Comparison of ENCODE assay signal across 10 mouse cellular contexts in genomic region chr11:118459536-118459935, GRCm38 (mm10). TPM values are rescaled to one million over a fixed set of nuclear protein-coding genes. Genes with fewer than 3 reads are reported as not detected.
DNase-seq lines count a peak whose midpoint lies in the region; ATAC-seq and TF ChIP-seq lines count a peak whose summit lies in the region.
"Had no signal": no experiment of that assay in that cellular context is flagged by ENCODE, and none has a peak within 500 bp of the region (broad histone marks: within the 10 kb centered on the region; RNA-seq: fewer than 3 reads in every experiment).

No protein-coding gene starts in this region.

- WGBS in heart, adult 2 months: 56% methylated on average over 3 of the region's 4 CpGs
- 82% methylated on average over 4 of the region's 4 CpGs for WGBS in midbrain, embryonic 10.5 days
- WGBS in midbrain, embryonic 16.5 days: 89% methylated on average over 4 of the region's 4 CpGs
- 36% methylated on average over 3 of the region's 4 CpGs for WGBS in liver, embryonic 12.5 days (ENCODE audit: insufficient replicate concordance)
- 59% methylated on average over 3 of the region's 4 CpGs for WGBS in stomach, postnatal 0 days

- TF ChIP-seq EP300 in heart, adult 2 months (IDR thresholded peaks at IDR 0.05; ENCODE audit: insufficient read depth, low read depth, low read length): no peak
- no peak for TF ChIP-seq EP300 in stomach, postnatal 0 days (optimal IDR thresholded peaks at IDR 0.05)

- H3K4me1 ChIP-seq in heart, adult 2 months (ENCODE audit: control insufficient read depth, insufficient read depth, low read length): peaks cover 19% of the 10 kb centered on the region
- H3K4me1 ChIP-seq in midbrain, embryonic 10.5 days: peaks cover 37% of the 10 kb centered on the region
- no peaks in the 10 kb centered on the region; the same call in 1 of the 2 replicates for H3K4me1 ChIP-seq in midbrain, embryonic 16.5 days (ENCODE audit: control insufficient read depth, insufficient read depth, low read length)
- peaks cover 8% of the 10 kb centered on the region for H3K4me1 ChIP-seq in liver, embryonic 12.5 days
- H3K4me1 ChIP-seq in stomach, postnatal 0 days (replicated peaks; ENCODE audit: control insufficient read depth, insufficient read depth): no peaks in the 10 kb centered on the region; the same call in 1 of the 2 replicates
- H3K4me1 ChIP-seq: hindbrain, embryonic 15.5 days had no signal

- H3K4me2 ChIP-seq in midbrain, embryonic 16.5 days (ENCODE audit: low read length): no peak overlapping the region
- H3K4me2 ChIP-seq in liver, embryonic 12.5 days: peak overlapping the region; percentile 24; the same call in 1 of the 2 replicates
- no peak overlapping the region for H3K4me2 ChIP-seq in stomach, postnatal 0 days (replicated peaks; ENCODE audit: low read depth)
- H3K4me2 ChIP-seq: hindbrain, embryonic 15.5 days; midbrain, embryonic 15.5 days had no signal

- no peaks in the 10 kb centered on the region for H3K27me3 ChIP-seq in heart, adult 2 months (ENCODE audit: control insufficient read depth, insufficient read depth, low read length)
- H3K27me3 ChIP-seq in midbrain, embryonic 10.5 days (ENCODE audit: low read depth, poor library complexity, severe bottlenecking): peaks cover 17% of the 10 kb centered on the region
- H3K27me3 ChIP-seq in midbrain, embryonic 16.5 days (ENCODE audit: control insufficient read depth, insufficient read depth, low read depth, low read length): no peaks in the 10 kb centered on the region
- 0 out of 2 replicates have a peak, but pooled peaks cover 9% of the 10 kb centered on the region for H3K27me3 ChIP-seq in liver, embryonic 12.5 days (replicated peaks)
- H3K27me3 ChIP-seq in stomach, postnatal 0 days (ENCODE audit: control insufficient read depth, insufficient read depth, low read length): no peaks in the 10 kb centered on the region
- H3K27me3 ChIP-seq: hindbrain, embryonic 15.5 days; midbrain, embryonic 15.5 days had no signal

- DNase-seq in heart, adult 2 months: no peak
- DNase-seq in heart, postnatal 14 days: no peak
- DNase-seq in midbrain, embryonic 10.5 days (ENCODE audit: low spot score): no peak
- DNase-seq in stomach, postnatal 0 days (ENCODE audit: low spot score): no peak
- no peak for DNase-seq in left cerebral cortex, postnatal 10 days (ENCODE audit: extremely low spot score in 1 of 2, low spot score in 2 of 2)
- DNase-seq in frontal cortex, postnatal 25 days (ENCODE audit: low spot score in 2 of 2): no peak

- TF ChIP-seq POLR2A in heart, adult 2 months (IDR thresholded peaks at IDR 0.05; ENCODE audit: insufficient read depth, low read depth, low read length): no peak

- intact Hi-C loops in heart, adult 2 months (cut with DNase I): no loop called here
- intact Hi-C loops in heart, postnatal 14 days (cut with DNase I): no loop called here
- intact Hi-C loops in left cerebral cortex, postnatal 10 days (cut with DNase I): no loop called here

- no peak for TF ChIP-seq CTCF in heart, adult 2 months (IDR thresholded peaks at IDR 0.05)
- no peak for TF ChIP-seq CTCF in stomach, postnatal 0 days (IDR thresholded peaks at IDR 0.05; ENCODE audit: low read depth)

- peak overlapping the region; percentile 36 for H3K27ac ChIP-seq in heart, adult 2 months
- peak overlapping the region; percentile 43; the same call in 1 of the 2 replicates for H3K27ac ChIP-seq in midbrain, embryonic 10.5 days (replicated peaks)
- H3K27ac ChIP-seq in midbrain, embryonic 16.5 days (ENCODE audit: low read length): no peak overlapping the region
- H3K27ac ChIP-seq in liver, embryonic 12.5 days: peak overlapping the region; percentile 49; the same call in 1 of the 2 replicates
- peak overlapping the region; percentile 13; the same call in 1 of the 2 replicates for H3K27ac ChIP-seq in stomach, postnatal 0 days (replicated peaks)
- H3K27ac ChIP-seq: hindbrain, embryonic 15.5 days; midbrain, embryonic 15.5 days had no signal

- no peaks in the 10 kb centered on the region for H3K36me3 ChIP-seq in heart, adult 2 months (ENCODE audit: control insufficient read depth, insufficient read depth, low read length)
- H3K36me3 ChIP-seq in midbrain, embryonic 10.5 days: no peaks in the 10 kb centered on the region
- no peaks in the 10 kb centered on the region for H3K36me3 ChIP-seq in midbrain, embryonic 16.5 days (ENCODE audit: control insufficient read depth, insufficient read depth, low read length)
- no peaks in the 10 kb centered on the region for H3K36me3 ChIP-seq in liver, embryonic 12.5 days
- H3K36me3 ChIP-seq in stomach, postnatal 0 days (ENCODE audit: control insufficient read depth, insufficient read depth, low read length): no peaks in the 10 kb centered on the region
- H3K36me3 ChIP-seq: hindbrain, embryonic 15.5 days; midbrain, embryonic 15.5 days had no signal

- H3K79me2 ChIP-seq in heart, adult 2 months (replicated peaks; ENCODE audit: control insufficient read depth, insufficient read depth, low read length): no peaks in the 10 kb centered on the region

- H3K9me3 ChIP-seq in midbrain, embryonic 10.5 days (replicated peaks): no peaks in the 10 kb centered on the region
- H3K9me3 ChIP-seq in midbrain, embryonic 16.5 days (replicated peaks; ENCODE audit: control insufficient read depth, low read length, poor library complexity, severe bottlenecking): no peaks in the 10 kb centered on the region; the same call in 1 of the 2 replicates
- 0 out of 2 replicates have a peak, but pooled peaks cover 4% of the 10 kb centered on the region for H3K9me3 ChIP-seq in liver, embryonic 12.5 days (replicated peaks)
- H3K9me3 ChIP-seq in stomach, postnatal 0 days (ENCODE audit: control insufficient read depth, low read length): no peaks in the 10 kb centered on the region
- H3K9me3 ChIP-seq: hindbrain, embryonic 15.5 days had no signal

- no peak overlapping the region; the same call in 1 of the 2 replicates for H3K9ac ChIP-seq in heart, adult 2 months (ENCODE audit: low read depth, low read length)
- no peak overlapping the region for H3K9ac ChIP-seq in midbrain, embryonic 16.5 days (ENCODE audit: low read depth, low read length)
- no peak overlapping the region for H3K9ac ChIP-seq in liver, embryonic 12.5 days
- no peak overlapping the region for H3K9ac ChIP-seq in stomach, postnatal 0 days (ENCODE audit: low read length)
- H3K9ac ChIP-seq: hindbrain, embryonic 15.5 days; midbrain, embryonic 15.5 days had no signal

- no peak overlapping the region for H3K4me3 ChIP-seq in heart, adult 2 months
- H3K4me3 ChIP-seq in midbrain, embryonic 10.5 days: no peak overlapping the region
- H3K4me3 ChIP-seq in midbrain, embryonic 16.5 days (ENCODE audit: low read depth, low read length): no peak overlapping the region
- H3K4me3 ChIP-seq in liver, embryonic 12.5 days: no peak overlapping the region
- no peak overlapping the region for H3K4me3 ChIP-seq in stomach, postnatal 0 days (ENCODE audit: low read depth, low read length)
- H3K4me3 ChIP-seq: hindbrain, embryonic 15.5 days; midbrain, embryonic 15.5 days had no signal

- ATAC-seq in midbrain, embryonic 16.5 days: no peak
- ATAC-seq in liver, embryonic 12.5 days: no peak
- ATAC-seq in stomach, postnatal 0 days (ENCODE audit: low FRiP score, low TSS enrichment): no peak
- ATAC-seq: midbrain, embryonic 15.5 days had no signal

RNA-seq across cellular contexts. Expression of gene Engase, which starts 17.1 kb away (rescaled TPM):
- total RNA-seq in heart, adult 2 months (2021): 1 to 10 TPM; 4.4 to 5.4 TPM
- 5.2 and 7.3 TPM in 2 replicates for polyA plus RNA-seq in heart, adult 2 months (2012; rRNA removed)
- total RNA-seq in heart, postnatal 14 days (2021): 1 to 10 TPM; 5.2 to 8.4 TPM
- 7.3 and 8.6 TPM in 2 replicates for polyA plus RNA-seq in midbrain, embryonic 10.5 days (2016; fragmentation: Nextera tagmentation; extraction: Ambion mirVana)
- 5.5 and 5.9 TPM in 2 replicates for polyA plus RNA-seq in midbrain, embryonic 16.5 days (2015; fragmentation: Nextera tagmentation; extraction: Ambion mirVana)
- 11.7 and 12.6 TPM in 2 replicates for polyA plus RNA-seq in liver, embryonic 12.5 days (2016; fragmentation: Nextera tagmentation; extraction: Ambion mirVana)
- polyA plus RNA-seq in stomach, postnatal 0 days (2015; fragmentation: Nextera tagmentation; extraction: Ambion mirVana): 12.6 and 13.7 TPM in 2 replicates
- total RNA-seq in left cerebral cortex, postnatal 10 days (2021): 10 to 100 TPM; 11.5 to 13.9 TPM

RNA-seq across cellular contexts. Expression of gene C1qtnf1, which starts 31.5 kb away (rescaled TPM):
- 10 to 100 TPM; 15.2 to 16.0 TPM for total RNA-seq in heart, adult 2 months (2021)
- 15.3 and 20.1 TPM in 2 replicates for polyA plus RNA-seq in heart, adult 2 months (2012; rRNA removed)
- 10 to 100 TPM; 33.7 to 39.7 TPM for total RNA-seq in heart, postnatal 14 days (2021)
- polyA plus RNA-seq in midbrain, embryonic 10.5 days (2016; fragmentation: Nextera tagmentation; extraction: Ambion mirVana): 2.0 and 2.9 TPM in 2 replicates
- 4.1 and 4.2 TPM in 2 replicates for polyA plus RNA-seq in midbrain, embryonic 16.5 days (2015; fragmentation: Nextera tagmentation; extraction: Ambion mirVana)
- 1.8 and 2.2 TPM in 2 replicates for polyA plus RNA-seq in liver, embryonic 12.5 days (2016; fragmentation: Nextera tagmentation; extraction: Ambion mirVana)
- 9.0 and 11.0 TPM in 2 replicates for polyA plus RNA-seq in stomach, postnatal 0 days (2015; fragmentation: Nextera tagmentation; extraction: Ambion mirVana)
- total RNA-seq in left cerebral cortex, postnatal 10 days (2021): 1 to 10 TPM; 5.9 to 8.8 TPM

RNA-seq across cellular contexts. Expression of gene Cant1, which starts 40.6 kb away (rescaled TPM):
- total RNA-seq in heart, adult 2 months (2021): 10 to 100 TPM; 17.7 to 18.2 TPM
- 21.6 and 23.4 TPM in 2 replicates for polyA plus RNA-seq in heart, adult 2 months (2012; rRNA removed)
- 10 to 100 TPM; 17.9 to 20.9 TPM for total RNA-seq in heart, postnatal 14 days (2021)
- 22.8 and 23.3 TPM in 2 replicates for polyA plus RNA-seq in midbrain, embryonic 10.5 days (2016; fragmentation: Nextera tagmentation; extraction: Ambion mirVana)
- polyA plus RNA-seq in midbrain, embryonic 16.5 days (2015; fragmentation: Nextera tagmentation; extraction: Ambion mirVana): 24.9 and 27.8 TPM in 2 replicates
- 14.5 and 14.9 TPM in 2 replicates for polyA plus RNA-seq in liver, embryonic 12.5 days (2016; fragmentation: Nextera tagmentation; extraction: Ambion mirVana)
- polyA plus RNA-seq in stomach, postnatal 0 days (2015; fragmentation: Nextera tagmentation; extraction: Ambion mirVana): 32.3 and 33.9 TPM in 2 replicates
- 10 to 100 TPM; 37.5 to 37.6 TPM for total RNA-seq in left cerebral cortex, postnatal 10 days (2021)

RNA-seq across cellular contexts. Expression of gene Lgals3bp, which starts 57.6 kb away (rescaled TPM):
- 10 to 100 TPM; 20.2 to 28.6 TPM for total RNA-seq in heart, adult 2 months (2021)
- 112 and 121 TPM in 2 replicates for polyA plus RNA-seq in heart, adult 2 months (2012; rRNA removed)
- 10 to 100 TPM; 21.2 to 24.1 TPM for total RNA-seq in heart, postnatal 14 days (2021)
- 0.68 and 1.7 TPM in 2 replicates for polyA plus RNA-seq in midbrain, embryonic 10.5 days (2016; fragmentation: Nextera tagmentation; extraction: Ambion mirVana)
- 3.8 and 4.4 TPM in 2 replicates for polyA plus RNA-seq in midbrain, embryonic 16.5 days (2015; fragmentation: Nextera tagmentation; extraction: Ambion mirVana)
- 22.7 TPM in 2 replicates for polyA plus RNA-seq in liver, embryonic 12.5 days (2016; fragmentation: Nextera tagmentation; extraction: Ambion mirVana)
- polyA plus RNA-seq in stomach, postnatal 0 days (2015; fragmentation: Nextera tagmentation; extraction: Ambion mirVana): 142 and 144 TPM in 2 replicates
- total RNA-seq in left cerebral cortex, postnatal 10 days (2021): 10 to 100 TPM; 10.1 to 11.7 TPM
